Mouse (Mus musculus): Measurements from ENCODE around the gene Fbxl20.

Gene Fbxl20

GRCm38 (mm10) chr11:98050940-98051339 lies 99.3 kb downstream of the Fbxl20 start:
- in situ Hi-C loops (cut with MboI, MseI) = no loop called here

- in situ Hi-C loops (cut with MboI, MseI) = no loop called here
These were observed 99.7 kb downstream of the Fbxl20 start for GRCm38 (mm10) chr11:98050520-98050815.

GRCm38 (mm10) chr11:98049672-98050519 lies 100.3 kb downstream of the Fbxl20 start:
- in situ Hi-C loops (cut with MboI, MseI) = no loop called here

- in situ Hi-C loops (cut with MboI, MseI) = no loop called here
These were observed 102.5 kb downstream of the Fbxl20 start for GRCm38 (mm10) chr11:98047745-98048144.

- in situ Hi-C loops (cut with MboI, MseI) = no loop called here
These were observed 103.7 kb downstream of the Fbxl20 start for GRCm38 (mm10) chr11:98046466-98046865.

GRCm38 (mm10) chr11:98045596-98045995 lies 104.6 kb downstream of the Fbxl20 start:
- in situ Hi-C loops (cut with MboI, MseI) = no loop called here

- in situ Hi-C loops (cut with MboI, MseI) = no loop called here
These were observed 106.1 kb downstream of the Fbxl20 start for GRCm38 (mm10) chr11:98044074-98044473.

GRCm38 (mm10) chr11:98042741-98043140 lies 107.5 kb downstream of the Fbxl20 start:
- in situ Hi-C loops (cut with MboI, MseI) = no loop called here

GRCm38 (mm10) chr11:98040975-98041374 lies 109.2 kb downstream of the Fbxl20 start:
- in situ Hi-C loops (cut with MboI, MseI) = no loop called here

GRCm38 (mm10) chr11:98037871-98038270 lies 112.3 kb downstream of the Fbxl20 start:
- in situ Hi-C loops (cut with MboI, MseI) = loop anchor here (5.0 kb wide), 1 partner anchor 34 kb away; no protein-coding TSS in a partner anchor

- in situ Hi-C loops (cut with MboI, MseI) = loop anchor here (5.0 kb wide), 1 partner anchor 36 kb away; no protein-coding TSS in a partner anchor
These were observed 114.2 kb downstream of the Fbxl20 start for GRCm38 (mm10) chr11:98035977-98036377.

GRCm38 (mm10) chr11:98034840-98035239 lies 115.4 kb downstream of the Fbxl20 start:
- in situ Hi-C loops (cut with MboI, MseI) = loop anchor here (5.0 kb wide), 1 partner anchor 37 kb away; no protein-coding TSS in a partner anchor

GRCm38 (mm10) chr11:98034061-98034460 lies 116.1 kb downstream of the Fbxl20 start:
- in situ Hi-C loops (cut with MboI, MseI) = no loop called here
